Mouse (Mus musculus): ENCODE data around the gene Cntnap2. TPM values are rescaled to one million over a fixed set of nuclear protein-coding genes. Genes with fewer than 3 reads are reported as not detected.

Cntnap2 gene
- polyA plus RNA-seq, 1 experiment, result not detected

- no peaks in the 10 kb centered on the region for H3K36me3 ChIP-seq (ENCODE audit: control insufficient read depth, insufficient read depth)
- no peaks in the 10 kb centered on the region for H3K27me3 ChIP-seq (ENCODE audit: control insufficient read depth, insufficient read depth, insufficient read length)
- H3K4me3 ChIP-seq, result no peak overlapping the region
- no peak overlapping the region for H3K4me2 ChIP-seq (ENCODE audit: low read depth)
- no peak for TF ChIP-seq MAX (IDR thresholded peaks at IDR 0.05; ENCODE audit: low read depth)
- no peak for TF ChIP-seq USF1 (IDR thresholded peaks at IDR 0.05; ENCODE audit: low read depth)
- TF ChIP-seq CEBPB (IDR thresholded peaks at IDR 0.05; ENCODE audit: insufficient read depth, poor library complexity, severe bottlenecking), result no peak
- TF ChIP-seq REST (IDR thresholded peaks at IDR 0.05; ENCODE audit: insufficient read depth, insufficient read length), result no peak
- no peak for TF ChIP-seq TCF3 (IDR thresholded peaks at IDR 0.05; ENCODE audit: insufficient read length, low read depth)
- no peak for TF ChIP-seq TCF12 (IDR thresholded peaks at IDR 0.05; ENCODE audit: insufficient read depth, poor library complexity, severe bottlenecking)
- TF ChIP-seq POLR2A (IDR thresholded peaks at IDR 0.05; ENCODE audit: insufficient read length, low read depth), result no peak
- TF ChIP-seq POLR2AphosphoS2 (IDR thresholded peaks at IDR 0.05; ENCODE audit: insufficient read length, low read depth), result no peak
- TF ChIP-seq E2F4 (IDR thresholded peaks at IDR 0.05; ENCODE audit: insufficient read depth), result no peak
- TF ChIP-seq MYOD1 (IDR thresholded peaks at IDR 0.05; ENCODE audit: control insufficient read depth in 1 of 3, insufficient read length in 2 of 3, low read depth in 2 of 3), result no peak
- H3K79me2 ChIP-seq (ENCODE audit: control insufficient read depth, insufficient read depth), result no peaks in the 10 kb centered on the region
- no peak overlapping the region for H3ac ChIP-seq (ENCODE audit: control insufficient read depth, insufficient read length)
These were observed 1303.0 kb downstream of the Cntnap2 start for GRCm38 (mm10) chr6:46362156-46362555.

- H3K4me2 ChIP-seq (ENCODE audit: low read depth), result no peak overlapping the region
- no peaks in the 10 kb centered on the region for H3K36me3 ChIP-seq (ENCODE audit: control insufficient read depth, insufficient read depth)
- no peak overlapping the region for H3ac ChIP-seq (ENCODE audit: control insufficient read depth, insufficient read length)
- no peaks in the 10 kb centered on the region for H3K79me2 ChIP-seq (ENCODE audit: control insufficient read depth, insufficient read depth)
- H3K27me3 ChIP-seq (ENCODE audit: control insufficient read depth, insufficient read depth, insufficient read length), result no peaks in the 10 kb centered on the region
- no peak for TF ChIP-seq CEBPB (IDR thresholded peaks at IDR 0.05; ENCODE audit: insufficient read depth, poor library complexity, severe bottlenecking)
- no peak for TF ChIP-seq USF1 (IDR thresholded peaks at IDR 0.05; ENCODE audit: low read depth)
- no peak for TF ChIP-seq REST (IDR thresholded peaks at IDR 0.05; ENCODE audit: insufficient read depth, insufficient read length)
- TF ChIP-seq MAX (IDR thresholded peaks at IDR 0.05; ENCODE audit: low read depth), result no peak
- H3K4me3 ChIP-seq, result no peak overlapping the region
These were observed 1339.8 kb downstream of the Cntnap2 start for GRCm38 (mm10) chr6:46398725-46399589.

GRCm38 (mm10) chr6:46414154-46414553 lies 1355.0 kb downstream of the Cntnap2 start:
- TF ChIP-seq MYOG (IDR thresholded peaks at IDR 0.05; ENCODE audit: control insufficient read depth in 1 of 3, insufficient read depth in 1 of 3, insufficient read length in 2 of 3, low read depth in 2 of 3) (no peak), POLR2AphosphoS2 (IDR thresholded peaks at IDR 0.05; ENCODE audit: insufficient read length, low read depth) (no peak), POLR2A (IDR thresholded peaks at IDR 0.05; ENCODE audit: insufficient read length, low read depth) (no peak), TCF12 (IDR thresholded peaks at IDR 0.05; ENCODE audit: insufficient read depth, poor library complexity, severe bottlenecking) (no peak), TCF3 (IDR thresholded peaks at IDR 0.05; ENCODE audit: insufficient read length, low read depth) (no peak), E2F4 (IDR thresholded peaks at IDR 0.05; ENCODE audit: insufficient read depth) (no peak)
- Histone ChIP-seq H3K36me3 (ENCODE audit: control insufficient read depth, insufficient read depth) (no peaks in the 10 kb centered on the region), H3K4me2 (ENCODE audit: low read depth) (no peak overlapping the region), H3ac (ENCODE audit: control insufficient read depth, insufficient read length) (no peak overlapping the region), H3K79me2 (ENCODE audit: control insufficient read depth, insufficient read depth) (no peaks in the 10 kb centered on the region), H3K4me3 (no peak overlapping the region), H3K27me3 (ENCODE audit: control insufficient read depth, insufficient read depth, insufficient read length) (no peaks in the 10 kb centered on the region)

- no peaks in the 10 kb centered on the region for H3K27me3 ChIP-seq (ENCODE audit: control insufficient read depth, insufficient read depth, insufficient read length)
- H3K4me2 ChIP-seq (ENCODE audit: low read depth), result no peak overlapping the region
- H3K79me2 ChIP-seq (ENCODE audit: control insufficient read depth, insufficient read depth), result no peaks in the 10 kb centered on the region
- H3K36me3 ChIP-seq (ENCODE audit: control insufficient read depth, insufficient read depth), result no peaks in the 10 kb centered on the region
- no peak for TF ChIP-seq USF1 (IDR thresholded peaks at IDR 0.05; ENCODE audit: low read depth)
- no peak for TF ChIP-seq POLR2A (IDR thresholded peaks at IDR 0.05; ENCODE audit: insufficient read length, low read depth)
- no peak for TF ChIP-seq MAX (IDR thresholded peaks at IDR 0.05; ENCODE audit: low read depth)
- TF ChIP-seq MYOD1 (IDR thresholded peaks at IDR 0.05; ENCODE audit: control insufficient read depth in 1 of 3, insufficient read length in 2 of 3, low read depth in 2 of 3), result no peak
- no peak for TF ChIP-seq MYOG (IDR thresholded peaks at IDR 0.05; ENCODE audit: control insufficient read depth in 1 of 3, insufficient read depth in 1 of 3, insufficient read length in 2 of 3, low read depth in 2 of 3)
- TF ChIP-seq E2F4 (IDR thresholded peaks at IDR 0.05; ENCODE audit: insufficient read depth), result no peak
- TF ChIP-seq SRF (IDR thresholded peaks at IDR 0.05; ENCODE audit: control insufficient read depth, insufficient read length, low read depth), result no peak
- TF ChIP-seq POLR2AphosphoS2 (IDR thresholded peaks at IDR 0.05; ENCODE audit: insufficient read length, low read depth), result no peak
- TF ChIP-seq TCF12 (IDR thresholded peaks at IDR 0.05; ENCODE audit: insufficient read depth, poor library complexity, severe bottlenecking), result no peak
- TF ChIP-seq REST (IDR thresholded peaks at IDR 0.05; ENCODE audit: insufficient read depth, insufficient read length), result no peak
- no peak for TF ChIP-seq TCF3 (IDR thresholded peaks at IDR 0.05; ENCODE audit: insufficient read length, low read depth)
- no peak for TF ChIP-seq CEBPB (IDR thresholded peaks at IDR 0.05; ENCODE audit: insufficient read depth, poor library complexity, severe bottlenecking)
- H3K4me3 ChIP-seq, result no peak overlapping the region
- H3ac ChIP-seq (ENCODE audit: control insufficient read depth, insufficient read length), result no peak overlapping the region
These were observed 1355.4 kb downstream of the Cntnap2 start for GRCm38 (mm10) chr6:46414562-46414961.

- Histone ChIP-seq H3K4me2 (ENCODE audit: low read depth) (no peak overlapping the region), H3K4me3 (no peak overlapping the region), H3K79me2 (ENCODE audit: control insufficient read depth, insufficient read depth) (no peaks in the 10 kb centered on the region), H3K36me3 (ENCODE audit: control insufficient read depth, insufficient read depth) (no peaks in the 10 kb centered on the region), H3K27me3 (ENCODE audit: control insufficient read depth, insufficient read depth, insufficient read length) (no peaks in the 10 kb centered on the region), H3ac (ENCODE audit: control insufficient read depth, insufficient read length) (no peak overlapping the region)
- TF ChIP-seq MAX (IDR thresholded peaks at IDR 0.05; ENCODE audit: low read depth) (no peak), TCF12 (IDR thresholded peaks at IDR 0.05; ENCODE audit: insufficient read depth, poor library complexity, severe bottlenecking) (no peak), MYOG (IDR thresholded peaks at IDR 0.05; ENCODE audit: control insufficient read depth in 1 of 3, insufficient read depth in 1 of 3, insufficient read length in 2 of 3, low read depth in 2 of 3) (no peak), REST (IDR thresholded peaks at IDR 0.05; ENCODE audit: insufficient read depth, insufficient read length) (no peak), POLR2A (IDR thresholded peaks at IDR 0.05; ENCODE audit: insufficient read length, low read depth) (no peak), MYOD1 (IDR thresholded peaks at IDR 0.05; ENCODE audit: control insufficient read depth in 1 of 3, insufficient read length in 2 of 3, low read depth in 2 of 3) (no peak), TCF3 (IDR thresholded peaks at IDR 0.05; ENCODE audit: insufficient read length, low read depth) (no peak), CEBPB (IDR thresholded peaks at IDR 0.05; ENCODE audit: insufficient read depth, poor library complexity, severe bottlenecking) (no peak), USF1 (IDR thresholded peaks at IDR 0.05; ENCODE audit: low read depth) (no peak), E2F4 (IDR thresholded peaks at IDR 0.05; ENCODE audit: insufficient read depth) (no peak), POLR2AphosphoS2 (IDR thresholded peaks at IDR 0.05; ENCODE audit: insufficient read length, low read depth) (no peak), SRF (IDR thresholded peaks at IDR 0.05; ENCODE audit: control insufficient read depth, insufficient read length, low read depth) (no peak)
These were observed 1360.7 kb downstream of the Cntnap2 start for GRCm38 (mm10) chr6:46419827-46420226.
